Mouse (Mus musculus) embryo, embryonic 10 days (tissue): ENCODE measurements around the gene Ulk3.
A peak's percentile ranks its signal among the peaks of the same experiment; 100 is the strongest.

ENCODE experiments used
- DNase-seq: peaks from one replicate; pipeline ENCODE4 v3.0.0-alpha.2; 2015; ENCODE audit warnings: low spot score

Gene Ulk3

GRCm38 (mm10) chr9:57644944-57645893 is 56.0 kb downstream of the Ulk3 start:
- DNase-seq, result peak; percentile 93
